Mouse (Mus musculus): ENCODE data around the gene Supt4a.

GRCm38 (mm10) chr11:87736647-87737134, 661 bp upstream of the Supt4a start:
- TF ChIP-seq GATA1 (IDR thresholded peaks at IDR 0.05; ENCODE audit: borderline replicate concordance, low read length) (no peak), FLI1 (IDR thresholded peaks at IDR 0.05; ENCODE audit: low read length) (no peak)

All from megakaryocyte, embryonic 14.5 days (primary cell).